Mouse (Mus musculus) hindbrain, embryonic 14.5 days (tissue): Measurements from ENCODE around the gene Jph2. TPM values are rescaled to one million over a fixed set of nuclear protein-coding genes. Genes with fewer than 3 reads are reported as not detected.

Source experiments
- ATAC-seq: fragments of 200-750 bp; cut with Nextera tagmentation; 2 replicates; pipeline ENCODE4 v1.8.0; 2017; ENCODE audit warnings: moderate number of reproducible peaks, mild to moderate bottlenecking, moderate TSS enrichment, moderate library complexity; ENCODE audit not compliant: low FRiP score
- DNase-seq: peaks from one replicate; pipeline ENCODE4 v3.0.0-alpha.2; 2015; ENCODE audit warnings: low spot score
- H3K27ac ChIP-seq: fragments of 300-500 bp; sonication (generic); 2 replicates; pipeline ENCODE4 v1.5.1; 2014; ENCODE audit warnings: mild to moderate bottlenecking, moderate library complexity
- H3K27me3 ChIP-seq: fragments of 300-500 bp; sonication (generic); 2 replicates; pipeline ENCODE4 v1.6.1; 2014; ENCODE audit warnings: mild to moderate bottlenecking, low read length, mixed read lengths; ENCODE audit not compliant: control insufficient read depth, insufficient read depth
- H3K36me3 ChIP-seq: fragments of 300-500 bp; sonication (generic); replicated peaks from 2 replicates; pipeline ENCODE4 v1.6.1; 2014; ENCODE audit not compliant: control insufficient read depth, insufficient read depth
- H3K4me1 ChIP-seq: fragments of 300-500 bp; sonication (generic); replicated peaks from 2 replicates; pipeline ENCODE4 v1.6.1; 2014; ENCODE audit warnings: antibody characterized with exemption, low read length, mixed read lengths; ENCODE audit not compliant: control insufficient read depth, insufficient read depth
- H3K4me2 ChIP-seq: fragments of 300-500 bp; sonication (generic); replicated peaks from 2 replicates; pipeline ENCODE4 v1.6.1; 2014; ENCODE audit warnings: mild to moderate bottlenecking, moderate library complexity
- H3K4me3 ChIP-seq: fragments of 300-500 bp; sonication (generic); replicated peaks from 2 replicates; pipeline ENCODE4 v1.5.1; 2014; ENCODE audit warnings: mild to moderate bottlenecking, low read length
- H3K9ac ChIP-seq: fragments of 300-500 bp; sonication (generic); 2 replicates; pipeline ENCODE4 v1.6.1; 2014
- H3K9me3 ChIP-seq: fragments of 300-500 bp; sonication (generic); 2 replicates; pipeline ENCODE4 v1.6.1; 2016; ENCODE audit warnings: low read length; ENCODE audit not compliant: control insufficient read depth
- WGBS: fragments of 180-500 bp; shearing (Covaris S2); extraction: QIAGEN DNeasy Blood & Tissue Kit; methylation state at CpG from one replicate; pipeline ENCODE4 v1.1.7; 2014; 5-methylcytosine and 5-hydroxymethylcytosine counted together
- polyA plus RNA-seq: library from polyadenylated mRNA; unstranded; fragments of >200 nt; fragmentation: Nextera tagmentation; extraction: Ambion mirVana; gene quantifications from 2 replicates; pipeline ENCODE4 v1.2.1, GENCODE M21; 2014

Gene Jph2
- polyA plus RNA-seq, 1 experiment from 2014 or later = 0.27 TPM

GRCm38 (mm10) chr2:163397071-163397470 is 722 bp downstream of the Jph2 start:
- H3K27me3 ChIP-seq = no peaks in the 10 kb centered on the region
- H3K36me3 ChIP-seq = no peaks in the 10 kb centered on the region
- 93% methylated on average over 19 of the region's 19 CpGs for WGBS
- H3K4me1 ChIP-seq = no peaks in the 10 kb centered on the region
- no peak for DNase-seq
- no peak for ATAC-seq
- no peaks in the 10 kb centered on the region for H3K9me3 ChIP-seq
- no peak overlapping the region for H3K27ac ChIP-seq
- no peak overlapping the region for H3K9ac ChIP-seq
- H3K4me2 ChIP-seq = no peak overlapping the region
- H3K4me3 ChIP-seq = no peak overlapping the region

- Histone ChIP-seq H3K4me2 (no peak overlapping the region), H3K27me3 (no peaks in the 10 kb centered on the region), H3K9me3 (no peaks in the 10 kb centered on the region), H3K36me3 (no peaks in the 10 kb centered on the region), H3K9ac (no peak overlapping the region), H3K4me3 (no peak overlapping the region), H3K27ac (no peak overlapping the region), H3K4me1 (no peaks in the 10 kb centered on the region)
- DNase-seq (no peak), ATAC-seq (no peak)
- WGBS = 74% methylated on average over 6 of the region's 6 CpGs
Observed at GRCm38 (mm10) chr2:163394977-163395376, 2.8 kb downstream of the Jph2 start.

GRCm38 (mm10) chr2:163393976-163394375 is 3.8 kb downstream of the Jph2 start:
- no peak overlapping the region for H3K4me3 ChIP-seq
- ATAC-seq (no peak), DNase-seq (no peak)
- H3K9me3 ChIP-seq = 0 out of 2 replicates have a peak, but pooled peaks cover 3% of the 10 kb centered on the region
- no peaks in the 10 kb centered on the region for H3K27me3 ChIP-seq
- WGBS = 71% methylated on average over 6 of the region's 6 CpGs
- H3K4me2 ChIP-seq = no peak overlapping the region
- no peaks in the 10 kb centered on the region for H3K36me3 ChIP-seq
- no peaks in the 10 kb centered on the region for H3K4me1 ChIP-seq
- no peak overlapping the region for H3K9ac ChIP-seq
- H3K27ac ChIP-seq = no peak overlapping the region

GRCm38 (mm10) chr2:163393241-163393640 is 4.6 kb downstream of the Jph2 start:
- no peak for ATAC-seq
- no peaks in the 10 kb centered on the region for H3K4me1 ChIP-seq
- no peaks in the 10 kb centered on the region for H3K27me3 ChIP-seq
- no peak overlapping the region for H3K4me2 ChIP-seq
- WGBS = 93% methylated on average over 10 of the region's 10 CpGs
- no peaks in the 10 kb centered on the region for H3K36me3 ChIP-seq
- peaks cover 3% of the 10 kb centered on the region; the same call in 1 of the 2 replicates for H3K9me3 ChIP-seq
- no peak overlapping the region for H3K4me3 ChIP-seq
- DNase-seq = no peak
- H3K9ac ChIP-seq = no peak overlapping the region
- H3K27ac ChIP-seq = no peak overlapping the region

- no peak for DNase-seq
- 79% methylated on average over 6 of the region's 6 CpGs for WGBS
- H3K4me3 ChIP-seq = no peak overlapping the region
- H3K4me1 ChIP-seq = no peaks in the 10 kb centered on the region
- no peaks in the 10 kb centered on the region for H3K27me3 ChIP-seq
- H3K9ac ChIP-seq = no peak overlapping the region
- peaks cover 3% of the 10 kb centered on the region; the same call in 1 of the 2 replicates for H3K9me3 ChIP-seq
- H3K4me2 ChIP-seq = no peak overlapping the region
- no peaks in the 10 kb centered on the region for H3K36me3 ChIP-seq
- no peak for ATAC-seq
- H3K27ac ChIP-seq = no peak overlapping the region
Observed at GRCm38 (mm10) chr2:163392436-163392835, 5.4 kb downstream of the Jph2 start.

- DNase-seq (no peak), ATAC-seq (no peak)
- WGBS = 80% methylated on average over 15 of the region's 15 CpGs
- no peaks in the 10 kb centered on the region for H3K36me3 ChIP-seq
- no peaks in the 10 kb centered on the region for H3K27me3 ChIP-seq
- no peaks in the 10 kb centered on the region for H3K4me1 ChIP-seq
- H3K9ac ChIP-seq = no peak overlapping the region
- no peak overlapping the region for H3K27ac ChIP-seq
- no peak overlapping the region for H3K4me2 ChIP-seq
- no peak overlapping the region for H3K4me3 ChIP-seq
- peaks cover 3% of the 10 kb centered on the region; the same call in 1 of the 2 replicates for H3K9me3 ChIP-seq
Observed at GRCm38 (mm10) chr2:163386423-163387190, 11.2 kb downstream of the Jph2 start.

GRCm38 (mm10) chr2:163385126-163385525 is 12.7 kb downstream of the Jph2 start:
- Histone ChIP-seq H3K9me3 (peaks cover 3% of the 10 kb centered on the region; the same call in 1 of the 2 replicates), H3K4me1 (no peaks in the 10 kb centered on the region), H3K4me2 (no peak overlapping the region), H3K27me3 (no peaks in the 10 kb centered on the region), H3K27ac (no peak overlapping the region), H3K4me3 (no peak overlapping the region), H3K9ac (no peak overlapping the region), H3K36me3 (no peaks in the 10 kb centered on the region)
- ATAC-seq (no peak), DNase-seq (no peak)
- 79% methylated on average over 6 of the region's 6 CpGs for WGBS

GRCm38 (mm10) chr2:163381246-163381645 is 16.5 kb downstream of the Jph2 start:
- WGBS = 85% methylated on average over 8 of the region's 8 CpGs
- no peaks in the 10 kb centered on the region for H3K4me1 ChIP-seq

GRCm38 (mm10) chr2:163379366-163379765 is 18.4 kb downstream of the Jph2 start:
- H3K27me3 ChIP-seq = peaks cover 32% of the 10 kb centered on the region
- ATAC-seq = no peak
- 84% methylated on average over 5 of the region's 5 CpGs for WGBS
- H3K9ac ChIP-seq = no peak overlapping the region
- DNase-seq = no peak
- H3K36me3 ChIP-seq = no peaks in the 10 kb centered on the region
- no peak overlapping the region for H3K4me2 ChIP-seq
- H3K27ac ChIP-seq = no peak overlapping the region
- no peaks in the 10 kb centered on the region for H3K9me3 ChIP-seq
- H3K4me1 ChIP-seq = no peaks in the 10 kb centered on the region
- no peak overlapping the region for H3K4me3 ChIP-seq

More at GRCm38 (mm10) chr2:163381246-163381645, 16.5 kb downstream of the Jph2 start:
- Histone ChIP-seq H3K9me3 (no peaks in the 10 kb centered on the region), H3K4me2 (no peak overlapping the region), H3K27me3 (peaks cover 13% of the 10 kb centered on the region), H3K9ac (no peak overlapping the region), H3K4me3 (no peak overlapping the region), H3K27ac (no peak overlapping the region), H3K36me3 (no peaks in the 10 kb centered on the region)
- DNase-seq (no peak), ATAC-seq (no peak)
